Mouse (Mus musculus): ENCODE data around the gene Gm28551. TPM values are rescaled to one million over a fixed set of nuclear protein-coding genes. Genes with fewer than 3 reads are reported as not detected.
"Not testable (repeated sequence)": the region's sequence is repeated elsewhere in the genome, so short reads cannot be mapped to it uniquely, and the experiment has no call there.

Gene Gm28551
- polyA plus RNA-seq, 2 experiments: 0.03 to 0.28 TPM

DNA sequence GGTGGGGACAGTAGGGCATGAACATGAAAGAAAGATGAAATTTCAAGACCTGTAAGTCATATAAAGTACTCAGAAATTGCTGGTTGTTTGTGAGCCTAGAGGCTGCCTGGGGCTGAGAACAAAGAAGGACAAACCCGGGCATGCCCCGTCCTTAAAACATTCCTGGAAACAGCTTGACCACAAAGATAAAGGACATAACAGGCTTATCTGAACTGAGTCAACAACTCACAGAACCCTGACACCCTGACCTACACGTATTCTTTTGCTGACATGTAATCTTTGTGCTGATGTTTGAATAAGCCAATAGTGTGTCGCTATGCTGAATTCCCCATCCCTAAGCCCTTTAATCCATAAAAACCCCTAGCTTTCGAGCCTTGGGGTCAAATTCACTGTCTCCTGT, 18.9 kb downstream of the Gm28551 start:
- ATAC-seq (ENCODE audit: insufficient read depth): peak; percentile 37; the same call in 1 of the 2 replicates
- peak; percentile 51 for TF ChIP-seq EP300 (IDR thresholded peaks at IDR 0.05; ENCODE audit: low read depth)
- not testable (repeated sequence) for DNase-seq (ENCODE audit: low read depth in 3 of 3, low spot score in 3 of 3); H3K27me3 ChIP-seq (ENCODE audit: control insufficient read depth, insufficient read depth, low read length); H3K4me2 ChIP-seq (ENCODE audit: low read depth); H3K27ac ChIP-seq; H3K9ac ChIP-seq (replicated peaks); H3K9me3 ChIP-seq (ENCODE audit: control insufficient read depth, low read length); H3K36me3 ChIP-seq (replicated peaks; ENCODE audit: control insufficient read depth, insufficient read depth, low read depth); H3K4me3 ChIP-seq (ENCODE audit: insufficient read depth in 1 of 2, low read depth in 2 of 2, low read length in 2 of 2)
- WGBS (ENCODE audit: insufficient replicate concordance): 26% methylated on average over 5 of the region's 5 CpGs
- H3K4me1 ChIP-seq (replicated peaks; ENCODE audit: control insufficient read depth in 2 of 2, insufficient read depth in 2 of 2, low read length in 1 of 2): peaks cover 11 to 16% of the 10 kb centered on the region in 2 experiments

DNA sequence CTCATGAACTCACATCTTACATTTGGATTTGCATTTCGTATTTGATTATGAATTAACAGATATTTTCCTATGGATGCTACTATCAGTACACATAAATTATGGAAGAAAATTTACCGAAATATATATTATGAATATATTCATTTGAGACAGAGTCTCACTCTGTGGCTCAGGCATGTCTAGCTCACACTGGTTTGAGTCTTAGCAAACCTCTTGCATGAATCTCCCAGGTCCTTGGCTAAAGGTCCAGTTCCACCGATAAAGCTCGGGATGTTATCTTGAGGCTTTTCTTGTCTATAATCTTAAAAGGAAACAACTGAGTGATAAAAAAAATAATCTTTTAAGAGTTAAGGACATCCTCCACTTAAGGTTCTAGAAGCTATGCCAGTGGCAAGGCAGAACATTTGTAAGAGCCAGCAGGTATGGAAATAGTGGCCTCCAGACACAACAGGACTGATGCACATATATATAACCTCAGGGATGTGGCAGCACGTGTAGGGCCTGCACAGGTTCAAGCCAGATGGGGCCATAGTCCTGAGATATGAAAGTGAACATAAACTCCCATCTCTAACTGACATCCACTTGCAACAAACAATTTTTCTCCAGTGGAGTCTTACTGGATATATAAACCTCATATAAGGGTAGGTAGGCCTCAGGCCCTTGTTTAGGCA, 27.5 kb downstream of the Gm28551 start:
- Histone ChIP-seq H3K27me3 (ENCODE audit: control insufficient read depth, insufficient read depth, low read length) (no peaks in the 10 kb centered on the region), H3K4me2 (ENCODE audit: low read depth) (no peak overlapping the region), H3K27ac (no peak overlapping the region), H3K36me3 (replicated peaks; ENCODE audit: control insufficient read depth, insufficient read depth, low read depth) (peaks cover 3% of the 10 kb centered on the region), H3K4me1 (replicated peaks; ENCODE audit: control insufficient read depth in 2 of 2, insufficient read depth in 2 of 2, low read length in 1 of 2) (peaks cover 6 to 8% of the 10 kb centered on the region in 2 experiments; a peak in 3 of 4 replicates), H3K9ac (replicated peaks) (no peak overlapping the region), H3K9me3 (ENCODE audit: control insufficient read depth, low read length) (no peaks in the 10 kb centered on the region), H3K4me3 (ENCODE audit: insufficient read depth in 1 of 2, low read depth in 2 of 2, low read length in 2 of 2) (no peak overlapping the region)
- no peak for DNase-seq (ENCODE audit: low read depth in 3 of 3, low spot score in 3 of 3)
- no peak for ATAC-seq (ENCODE audit: insufficient read depth)
- no peak for TF ChIP-seq CTCF (IDR thresholded peaks at IDR 0.05; ENCODE audit: low read depth)
- TF ChIP-seq EP300 (IDR thresholded peaks at IDR 0.05; ENCODE audit: low read depth): no peak
- WGBS (ENCODE audit: insufficient replicate concordance): 75% methylated on average over 5 of the region's 5 CpGs

DNA sequence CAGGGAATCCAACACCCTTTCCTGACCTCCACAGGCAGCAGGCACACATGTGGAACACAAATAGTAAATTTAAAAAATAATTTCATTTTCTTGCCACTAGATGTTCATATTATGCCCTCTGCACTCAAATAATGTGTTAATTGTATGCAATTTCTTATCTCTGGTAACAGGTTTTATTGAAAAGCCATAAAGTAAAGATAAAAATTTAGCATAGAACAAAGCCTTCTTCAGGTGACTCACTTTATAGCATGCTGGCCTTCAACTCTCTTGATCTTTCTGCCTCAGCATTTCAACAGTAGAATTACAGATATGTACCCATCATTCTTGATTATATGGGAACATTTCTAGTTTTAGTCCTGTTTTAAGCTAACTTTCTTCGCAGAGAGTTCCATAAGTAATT, 28.2 kb downstream of the Gm28551 start:
- no peak for ATAC-seq (ENCODE audit: insufficient read depth)
- Histone ChIP-seq H3K4me3 (ENCODE audit: insufficient read depth in 1 of 2, low read depth in 2 of 2, low read length in 2 of 2) (no peak overlapping the region), H3K4me2 (ENCODE audit: low read depth) (no peak overlapping the region), H3K9ac (replicated peaks) (no peak overlapping the region), H3K36me3 (replicated peaks; ENCODE audit: control insufficient read depth, insufficient read depth, low read depth) (peaks cover 3% of the 10 kb centered on the region), H3K27me3 (ENCODE audit: control insufficient read depth, insufficient read depth, low read length) (no peaks in the 10 kb centered on the region), H3K27ac (no peak overlapping the region), H3K4me1 (replicated peaks; ENCODE audit: control insufficient read depth in 2 of 2, insufficient read depth in 2 of 2, low read length in 1 of 2) (peaks cover 6 to 8% of the 10 kb centered on the region in 2 experiments; a peak in 3 of 4 replicates), H3K9me3 (ENCODE audit: control insufficient read depth, low read length) (no peaks in the 10 kb centered on the region)
- WGBS (ENCODE audit: insufficient replicate concordance): 79% methylated on average over 1 of the region's 1 CpGs
- TF ChIP-seq CTCF (IDR thresholded peaks at IDR 0.05; ENCODE audit: low read depth): no peak
- TF ChIP-seq EP300 (IDR thresholded peaks at IDR 0.05; ENCODE audit: low read depth): no peak
- no peak for DNase-seq (ENCODE audit: low read depth in 3 of 3, low spot score in 3 of 3)

DNA sequence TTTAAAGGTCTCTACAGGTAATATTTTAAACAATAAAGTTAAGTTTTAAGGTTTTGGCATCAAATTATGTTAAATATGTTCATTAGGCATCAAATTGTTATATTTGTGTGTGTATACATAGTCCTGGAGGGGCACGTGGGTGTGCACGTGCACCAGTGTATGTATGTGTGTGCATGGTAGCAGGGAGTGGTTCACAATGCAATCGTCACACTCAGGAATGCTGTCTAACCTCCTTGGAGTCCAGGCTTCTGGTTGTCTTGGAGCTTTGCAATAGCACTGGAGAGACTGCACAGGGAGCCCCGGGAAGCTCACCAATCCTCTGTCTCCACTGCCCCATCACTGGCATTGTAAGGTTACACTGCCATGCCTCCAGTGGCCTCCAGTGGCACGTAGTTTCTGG, 29.2 kb downstream of the Gm28551 start:
- Histone ChIP-seq H3K4me1 (replicated peaks; ENCODE audit: control insufficient read depth in 2 of 2, insufficient read depth in 2 of 2, low read length in 1 of 2) (peaks cover 6 to 8% of the 10 kb centered on the region in 2 experiments; a peak in 3 of 4 replicates), H3K27me3 (ENCODE audit: control insufficient read depth, insufficient read depth, low read length) (no peaks in the 10 kb centered on the region), H3K36me3 (replicated peaks; ENCODE audit: control insufficient read depth, insufficient read depth, low read depth) (peaks cover 6% of the 10 kb centered on the region), H3K4me3 (ENCODE audit: insufficient read depth in 1 of 2, low read depth in 2 of 2, low read length in 2 of 2) (no peak overlapping the region), H3K4me2 (ENCODE audit: low read depth) (no peak overlapping the region), H3K27ac (no peak overlapping the region), H3K9me3 (ENCODE audit: control insufficient read depth, low read length) (no peaks in the 10 kb centered on the region), H3K9ac (replicated peaks) (no peak overlapping the region)
- no peak for DNase-seq (ENCODE audit: low read depth in 3 of 3, low spot score in 3 of 3)
- WGBS (ENCODE audit: insufficient replicate concordance): 85% methylated on average over 5 of the region's 5 CpGs
- TF ChIP-seq CTCF (IDR thresholded peaks at IDR 0.05; ENCODE audit: low read depth): no peak
- TF ChIP-seq EP300 (IDR thresholded peaks at IDR 0.05; ENCODE audit: low read depth): no peak
- no peak for ATAC-seq (ENCODE audit: insufficient read depth)

DNA sequence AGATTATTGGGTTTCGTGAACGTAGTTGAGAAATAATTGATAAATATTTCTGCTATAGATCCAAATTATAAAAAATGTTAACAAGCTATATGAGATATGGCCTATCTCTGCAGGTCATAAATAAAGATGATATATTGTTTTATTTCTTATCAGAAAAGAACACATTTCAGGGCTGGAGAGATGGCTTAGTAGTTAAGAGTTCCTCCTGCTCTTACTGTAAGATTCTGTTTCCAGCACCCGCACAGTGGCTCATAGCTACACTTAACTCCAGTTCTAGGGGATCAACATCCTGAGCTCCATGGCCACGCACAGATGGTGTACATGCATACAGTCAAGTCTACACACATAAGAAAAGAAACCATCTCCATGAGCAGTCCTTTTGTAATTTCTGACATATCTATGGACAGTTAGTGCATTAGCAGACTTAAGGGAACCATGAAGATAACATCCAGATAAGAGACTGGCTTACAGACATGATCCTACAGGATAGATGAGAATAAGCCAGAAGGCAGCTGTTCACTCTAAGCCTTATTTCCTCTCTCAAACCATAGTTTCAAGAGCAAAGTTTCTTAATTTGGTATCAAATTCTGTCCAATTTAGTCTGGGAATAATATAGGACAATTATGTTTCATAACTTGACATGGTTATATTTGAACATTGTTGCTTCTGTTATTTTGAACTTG, 30.7 kb downstream of the Gm28551 start:
- Histone ChIP-seq H3K9ac (replicated peaks) (no peak overlapping the region), H3K4me2 (ENCODE audit: low read depth) (no peak overlapping the region), H3K4me1 (replicated peaks; ENCODE audit: control insufficient read depth in 2 of 2, insufficient read depth in 2 of 2, low read length in 1 of 2) (peaks cover 6 to 8% of the 10 kb centered on the region in 2 experiments; a peak in 3 of 4 replicates), H3K4me3 (ENCODE audit: insufficient read depth in 1 of 2, low read depth in 2 of 2, low read length in 2 of 2) (no peak overlapping the region), H3K27ac (no peak overlapping the region), H3K9me3 (ENCODE audit: control insufficient read depth, low read length) (no peaks in the 10 kb centered on the region), H3K36me3 (replicated peaks; ENCODE audit: control insufficient read depth, insufficient read depth, low read depth) (peaks cover 10% of the 10 kb centered on the region), H3K27me3 (ENCODE audit: control insufficient read depth, insufficient read depth, low read length) (no peaks in the 10 kb centered on the region)
- ATAC-seq (ENCODE audit: insufficient read depth): peak; percentile 53
- TF ChIP-seq CTCF (IDR thresholded peaks at IDR 0.05; ENCODE audit: low read depth) (no peak), EP300 (IDR thresholded peaks at IDR 0.05; ENCODE audit: low read depth) (peak; percentile 41; the same call in 1 of the 2 replicates)
- 70% methylated on average over 4 of the region's 4 CpGs for WGBS (ENCODE audit: insufficient replicate concordance)
- DNase-seq (ENCODE audit: low read depth in 3 of 3, low spot score in 3 of 3): no peak
